Mouse (Mus musculus) testis, postnatal 10 days (tissue): Measurements from ENCODE around the gene E4f1.

Experiments used
- DNase-seq: peaks from one replicate; pipeline ENCODE4 v3.0.0; 2021; ENCODE audit warnings: low spot score

Gene E4f1

GRCm38 (mm10) chr17:24415011-24415410 is 55.1 kb downstream of the E4f1 start:
- no peak for DNase-seq

DNA sequence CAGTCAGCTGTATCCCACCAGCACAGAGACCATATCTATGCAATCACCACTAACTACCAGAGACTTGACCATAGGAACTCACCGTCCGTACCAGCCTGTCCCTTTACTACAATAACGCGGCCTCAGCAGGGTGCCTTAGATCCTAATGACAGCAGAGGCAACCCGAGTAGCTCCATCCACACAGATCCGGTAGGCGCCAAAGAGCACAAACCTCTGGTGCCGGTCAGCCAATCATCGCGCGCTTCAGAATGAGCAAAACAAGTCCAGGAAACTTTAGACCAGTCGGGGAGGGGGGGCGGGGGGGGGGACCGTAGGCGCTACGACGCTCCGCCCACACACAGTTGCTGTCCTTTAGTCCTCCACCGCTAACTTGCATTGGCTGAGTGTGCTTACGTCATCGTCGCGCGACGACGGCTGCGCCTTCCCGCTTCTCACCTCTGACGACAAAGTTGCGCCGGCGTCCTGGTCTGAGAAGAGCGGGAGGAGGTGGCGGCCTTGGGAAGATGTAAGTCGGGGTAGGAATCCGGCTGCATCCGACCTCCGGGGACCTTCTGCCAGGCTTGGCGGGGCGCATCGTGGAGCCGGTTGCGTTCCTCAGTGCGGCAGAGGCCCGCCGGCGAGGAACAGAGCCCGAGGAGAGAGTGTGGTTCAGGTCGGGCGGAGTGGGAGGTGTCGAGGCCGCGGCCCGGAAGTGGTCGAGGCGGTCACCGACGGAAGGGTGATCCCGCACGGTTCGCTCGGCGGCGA is 55.7 kb downstream of the E4f1 start, which contains the start of gene Rnps1:
Rnps1 (plus strand) TSS at position 336 of the 747 bp plus-strand sequence.
- peak; percentile 96 for DNase-seq

GRCm38 (mm10) chr17:24413557-24414211 is 56.4 kb downstream of the E4f1 start:
- no peak for DNase-seq

GRCm38 (mm10) chr17:24407116-24407803 is 62.9 kb downstream of the E4f1 start:
- DNase-seq: no peak

DNA sequence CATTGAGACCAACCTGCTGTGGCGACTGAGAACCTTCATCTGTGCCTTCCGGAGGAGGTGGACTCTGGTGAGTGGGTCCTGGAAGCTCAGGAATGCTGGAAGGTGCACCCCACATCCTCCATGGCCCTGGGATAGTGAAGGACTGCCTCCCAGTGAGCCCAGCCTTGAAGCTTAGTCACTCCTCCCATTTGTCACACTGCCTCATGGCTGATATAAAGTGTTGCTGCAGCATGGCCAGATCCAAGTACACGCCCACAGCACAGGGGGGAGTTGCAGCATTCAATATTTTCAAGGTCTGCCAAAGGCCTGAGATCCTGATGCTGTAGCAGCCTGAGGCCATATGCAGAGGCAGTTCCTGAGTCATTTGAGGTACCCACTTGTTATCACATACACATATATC is 67.7 kb downstream of the E4f1 start:
- peak; percentile 72 for DNase-seq

DNA sequence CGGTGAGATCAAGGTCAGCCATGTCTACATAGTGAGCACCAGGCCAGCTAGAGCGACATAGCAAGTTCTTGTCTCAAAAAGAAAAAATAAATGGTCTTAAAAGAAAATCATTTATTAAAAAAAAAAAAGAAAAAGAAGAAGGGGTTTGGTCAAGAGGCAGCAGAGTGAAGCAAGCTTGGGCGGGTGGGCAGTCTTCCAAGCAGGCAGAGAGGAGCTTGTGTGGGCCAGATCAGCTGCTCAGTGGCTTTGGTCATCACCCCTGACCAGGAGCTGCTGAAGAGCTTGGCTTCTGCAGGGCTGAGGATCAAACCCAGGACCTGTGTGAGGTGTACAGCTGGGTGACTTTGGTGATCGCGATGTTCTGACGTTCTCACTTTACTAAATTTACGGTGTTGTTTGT is 75.7 kb downstream of the E4f1 start:
- DNase-seq: no peak
